In the genomic region with DNA sequence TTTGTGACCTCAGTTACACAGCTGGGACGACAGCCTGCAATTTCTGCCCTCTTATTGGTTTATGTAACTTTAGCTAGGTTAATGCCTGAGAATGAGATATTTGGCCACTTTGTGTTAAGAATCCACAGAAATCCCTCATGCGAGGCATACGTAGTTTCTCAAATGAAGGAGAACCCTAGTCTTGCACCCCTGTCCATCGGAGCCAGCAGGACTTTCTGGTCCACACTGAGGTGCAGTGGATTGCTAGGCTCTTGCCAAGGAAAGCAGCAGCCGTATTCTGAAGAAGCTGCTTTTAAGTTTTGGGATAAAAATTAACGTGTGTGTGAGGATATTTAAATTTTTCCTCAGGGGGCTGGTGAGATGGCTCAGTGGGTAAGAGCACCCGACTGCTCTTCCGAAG, we compare ENCODE assay signal across 8 mouse cellular contexts. TPM values are rescaled to one million over a fixed set of nuclear protein-coding genes. Genes with fewer than 3 reads are reported as not detected.
DNase-seq lines count a peak whose midpoint lies in the region; ATAC-seq lines count a peak whose summit lies in the region.

No protein-coding gene starts in this region.

- peak overlapping the region; percentile 89 for H3K4me2 ChIP-seq in lung, embryonic 16.5 days (ENCODE audit: low read depth, low read length)
- H3K4me2 ChIP-seq in embryonic facial prominence, embryonic 15.5 days (replicated peaks), result peak overlapping the region; percentile 78
- H3K4me2 ChIP-seq in intestine, embryonic 16.5 days (ENCODE audit: low read depth, low read length), result peak overlapping the region; percentile 48; the same call in 1 of the 2 replicates
- peak overlapping the region; percentile 100 for H3K4me2 ChIP-seq in neural tube, embryonic 13.5 days

- peaks cover 12% of the 10 kb centered on the region for H3K36me3 ChIP-seq in lung, embryonic 16.5 days (ENCODE audit: control insufficient read depth, insufficient read depth, low read length)
- peaks cover 27% of the 10 kb centered on the region for H3K36me3 ChIP-seq in embryonic facial prominence, embryonic 15.5 days
- 0 out of 2 replicates have a peak, but pooled peaks cover 7% of the 10 kb centered on the region for H3K36me3 ChIP-seq in intestine, embryonic 16.5 days (ENCODE audit: control insufficient read depth, insufficient read depth, low read length)
- H3K36me3 ChIP-seq in neural tube, embryonic 13.5 days, result peaks cover 36% of the 10 kb centered on the region

- H3K4me3 ChIP-seq in lung, embryonic 16.5 days (ENCODE audit: low read length), result peak overlapping the region; percentile 88
- H3K4me3 ChIP-seq in embryonic facial prominence, embryonic 15.5 days (replicated peaks), result peak overlapping the region; percentile 67
- peak overlapping the region; percentile 87 for H3K4me3 ChIP-seq in intestine, embryonic 16.5 days (ENCODE audit: low read length)
- peak overlapping the region; percentile 94 for H3K4me3 ChIP-seq in neural tube, embryonic 13.5 days

- DNase-seq in lung, postnatal 14 days, result no peak
- no peak for DNase-seq in spleen, postnatal 36 days (ENCODE audit: low spot score in 2 of 2)
- DNase-seq in thymus, postnatal 14 days, result no peak

- no peaks in the 10 kb centered on the region for H3K27me3 ChIP-seq in lung, embryonic 16.5 days (ENCODE audit: control insufficient read depth, insufficient read depth, low read depth, low read length)
- no peaks in the 10 kb centered on the region for H3K27me3 ChIP-seq in embryonic facial prominence, embryonic 15.5 days
- no peaks in the 10 kb centered on the region for H3K27me3 ChIP-seq in intestine, embryonic 16.5 days (replicated peaks; ENCODE audit: control insufficient read depth, insufficient read depth, low read length)
- no peaks in the 10 kb centered on the region for H3K27me3 ChIP-seq in neural tube, embryonic 13.5 days

- peak overlapping the region; percentile 44 for H3K9ac ChIP-seq in lung, embryonic 16.5 days (ENCODE audit: low read length)
- H3K9ac ChIP-seq in embryonic facial prominence, embryonic 15.5 days, result no peak overlapping the region
- no peak overlapping the region for H3K9ac ChIP-seq in intestine, embryonic 16.5 days (ENCODE audit: low read depth, low read length)
- H3K9ac ChIP-seq in neural tube, embryonic 13.5 days, result peak overlapping the region; percentile 41; the same call in 1 of the 2 replicates

- H3K27ac ChIP-seq in lung, embryonic 16.5 days (ENCODE audit: low read length), result 0 out of 2 replicates have a peak overlapping the region, but pooled peaks have one; percentile 20
- H3K27ac ChIP-seq in embryonic facial prominence, embryonic 15.5 days (replicated peaks), result peak overlapping the region; percentile 93
- H3K27ac ChIP-seq in intestine, embryonic 16.5 days (ENCODE audit: low read length), result peak overlapping the region; percentile 25; the same call in 1 of the 2 replicates
- peak overlapping the region; percentile 85 for H3K27ac ChIP-seq in neural tube, embryonic 13.5 days (replicated peaks)

- H3K4me1 ChIP-seq in lung, embryonic 16.5 days (replicated peaks; ENCODE audit: control insufficient read depth, insufficient read depth, low read length), result peaks cover 23% of the 10 kb centered on the region
- H3K4me1 ChIP-seq in embryonic facial prominence, embryonic 15.5 days, result peaks cover 29% of the 10 kb centered on the region
- peaks cover 15% of the 10 kb centered on the region for H3K4me1 ChIP-seq in intestine, embryonic 16.5 days (ENCODE audit: control insufficient read depth, insufficient read depth, low read length)
- H3K4me1 ChIP-seq in neural tube, embryonic 13.5 days (replicated peaks), result peaks cover 33% of the 10 kb centered on the region

- no peaks in the 10 kb centered on the region for H3K9me3 ChIP-seq in lung, embryonic 16.5 days (ENCODE audit: control insufficient read depth, low read length)
- H3K9me3 ChIP-seq in embryonic facial prominence, embryonic 15.5 days (replicated peaks), result no peaks in the 10 kb centered on the region
- no peaks in the 10 kb centered on the region for H3K9me3 ChIP-seq in intestine, embryonic 16.5 days (ENCODE audit: control insufficient read depth, low read length)
- H3K9me3 ChIP-seq in neural tube, embryonic 13.5 days, result no peaks in the 10 kb centered on the region

- 45% methylated on average over 8 of the region's 8 CpGs for WGBS in lung, embryonic 16.5 days
- 50% methylated on average over 8 of the region's 8 CpGs for WGBS in embryonic facial prominence, embryonic 15.5 days
- WGBS in intestine, embryonic 16.5 days, result 49% methylated on average over 8 of the region's 8 CpGs
- 57% methylated on average over 8 of the region's 8 CpGs for WGBS in neural tube, embryonic 13.5 days

- no peak for ATAC-seq in lung, embryonic 16.5 days (ENCODE audit: low read depth)
- no peak for ATAC-seq in embryonic facial prominence, embryonic 15.5 days (ENCODE audit: insufficient number of reproducible peaks, low FRiP score, low TSS enrichment, low read depth)
- ATAC-seq in intestine, embryonic 16.5 days, result no peak
- no peak for ATAC-seq in neural tube, embryonic 13.5 days (ENCODE audit: low read depth)
- no peak for ATAC-seq in inflammation-experienced regulatory T-cells, adult 6 months

RNA-seq across cellular contexts. Expression of a gene that starts 0.5 kb away (rescaled TPM):
- 141 and 146 TPM in 2 replicates for polyA plus RNA-seq in lung, embryonic 16.5 days (2015; fragmentation: Nextera tagmentation; extraction: Ambion mirVana)
- polyA plus RNA-seq in embryonic facial prominence, embryonic 15.5 days (2015; fragmentation: Nextera tagmentation; extraction: Ambion mirVana), result 142 TPM in 2 replicates
- 180 and 196 TPM in 2 replicates for polyA plus RNA-seq in intestine, embryonic 16.5 days (2015; fragmentation: Nextera tagmentation; extraction: Ambion mirVana)
- polyA plus RNA-seq in neural tube, embryonic 13.5 days (2015; fragmentation: Nextera tagmentation; extraction: Ambion mirVana), result 139 and 145 TPM in 2 replicates
- polyA plus RNA-seq in inflammation-experienced regulatory T-cells, adult 6 months (2017; shearing (Covaris generic)), result 100 to 1,000 TPM; 206 to 219 (median 211) TPM

RNA-seq across cellular contexts. Expression of a gene that starts 8.9 kb away (rescaled TPM):
- 246 and 255 TPM in 2 replicates for polyA plus RNA-seq in lung, embryonic 16.5 days (2015; fragmentation: Nextera tagmentation; extraction: Ambion mirVana)
- 137 and 141 TPM in 2 replicates for polyA plus RNA-seq in embryonic facial prominence, embryonic 15.5 days (2015; fragmentation: Nextera tagmentation; extraction: Ambion mirVana)
- 76.3 and 80.5 TPM in 2 replicates for polyA plus RNA-seq in intestine, embryonic 16.5 days (2015; fragmentation: Nextera tagmentation; extraction: Ambion mirVana)
- 29.3 and 33.9 TPM in 2 replicates for polyA plus RNA-seq in neural tube, embryonic 13.5 days (2015; fragmentation: Nextera tagmentation; extraction: Ambion mirVana)
- 10 to 100 TPM in 2 of 3 experiments, under 1 TPM in 1; 0.69 to 18.3 (median 16.4) TPM for polyA plus RNA-seq in inflammation-experienced regulatory T-cells, adult 6 months (2017; shearing (Covaris generic))

RNA-seq across cellular contexts. Expression of a gene that starts 16.6 kb away (rescaled TPM):
- 4.5 and 6.0 TPM in 2 replicates for polyA plus RNA-seq in lung, embryonic 16.5 days (2015; fragmentation: Nextera tagmentation; extraction: Ambion mirVana)
- polyA plus RNA-seq in embryonic facial prominence, embryonic 15.5 days (2015; fragmentation: Nextera tagmentation; extraction: Ambion mirVana), result 10.0 and 12.2 TPM in 2 replicates
- polyA plus RNA-seq in intestine, embryonic 16.5 days (2015; fragmentation: Nextera tagmentation; extraction: Ambion mirVana), result 3.7 and 4.7 TPM in 2 replicates
- polyA plus RNA-seq in neural tube, embryonic 13.5 days (2015; fragmentation: Nextera tagmentation; extraction: Ambion mirVana), result 8.6 and 14.6 TPM in 2 replicates
- polyA plus RNA-seq in inflammation-experienced regulatory T-cells, adult 6 months (2017; shearing (Covaris generic)), result 1 to 10 TPM; 2.0 to 3.8 (median 3.5) TPM

RNA-seq across cellular contexts. Expression of a gene that starts 18.3 kb away (rescaled TPM):
- polyA plus RNA-seq in lung, embryonic 16.5 days (2015; fragmentation: Nextera tagmentation; extraction: Ambion mirVana), result 179 and 185 TPM in 2 replicates
- polyA plus RNA-seq in embryonic facial prominence, embryonic 15.5 days (2015; fragmentation: Nextera tagmentation; extraction: Ambion mirVana), result 198 and 206 TPM in 2 replicates
- 130 and 131 TPM in 2 replicates for polyA plus RNA-seq in intestine, embryonic 16.5 days (2015; fragmentation: Nextera tagmentation; extraction: Ambion mirVana)
- 155 and 185 TPM in 2 replicates for polyA plus RNA-seq in neural tube, embryonic 13.5 days (2015; fragmentation: Nextera tagmentation; extraction: Ambion mirVana)
- polyA plus RNA-seq in inflammation-experienced regulatory T-cells, adult 6 months (2017; shearing (Covaris generic)), result 100 to 1,000 TPM in 2 of 3 experiments, 10 to 100 TPM in 1; 83.8 to 128 (median 117) TPM

RNA-seq across cellular contexts. Expression of a gene that starts 27.9 kb away (rescaled TPM):
- polyA plus RNA-seq in lung, embryonic 16.5 days (2015; fragmentation: Nextera tagmentation; extraction: Ambion mirVana), result 177 and 194 TPM in 2 replicates
- polyA plus RNA-seq in embryonic facial prominence, embryonic 15.5 days (2015; fragmentation: Nextera tagmentation; extraction: Ambion mirVana), result 175 and 191 TPM in 2 replicates
- 210 and 226 TPM in 2 replicates for polyA plus RNA-seq in intestine, embryonic 16.5 days (2015; fragmentation: Nextera tagmentation; extraction: Ambion mirVana)
- polyA plus RNA-seq in neural tube, embryonic 13.5 days (2015; fragmentation: Nextera tagmentation; extraction: Ambion mirVana), result 249 and 265 TPM in 2 replicates
- polyA plus RNA-seq in inflammation-experienced regulatory T-cells, adult 6 months (2017; shearing (Covaris generic)), result 100 to 1,000 TPM; 105 to 200 (median 117) TPM

Comparison
In these comparisons a context has a peak if more than half of its experiments do, and no peak if none do; other contexts are left out.
1. H3K27ac ChIP-seq: peak in every context shown above with its lines; median percentile 93 in embryonic facial prominence, embryonic 15.5 days; 85 in neural tube, embryonic 13.5 days; 25 in intestine, embryonic 16.5 days; 20 in lung, embryonic 16.5 days.
2. H3K4me2 ChIP-seq: peak in every context shown above with its lines; median percentile 100 in neural tube, embryonic 13.5 days; 89 in lung, embryonic 16.5 days; 78 in embryonic facial prominence, embryonic 15.5 days; 48 in intestine, embryonic 16.5 days.
3. H3K9ac ChIP-seq: peak in lung, embryonic 16.5 days (single experiment) and neural tube, embryonic 13.5 days (single experiment); none in embryonic facial prominence, embryonic 15.5 days (single experiment) and intestine, embryonic 16.5 days (single experiment).
4. Peak in every context shown above with its lines, with median percentiles within 50 percentile points of each other: H3K4me3 ChIP-seq.